Mouse (Mus musculus) liver, embryonic 14.5 days (tissue): ENCODE data around the gene Rufy4.

Experiments
- CTCF ChIP-seq: IDR thresholded peaks from 2 replicates; pipeline ENCODE4 v1.5.1; 2016; ENCODE audit warnings: antibody characterized with exemption, low read depth, control low read depth
- EP300 ChIP-seq: IDR thresholded peaks from 2 replicates; pipeline ENCODE4 v1.6.1; 2016; ENCODE audit warnings: antibody characterized with exemption, low read depth

GRCm38 (mm10) chr1:74123215-74123614 lies 2.1 kb upstream of the Rufy4 start:
- no peak for TF ChIP-seq CTCF
- no peak for TF ChIP-seq EP300
